Mouse (Mus musculus): ENCODE results near the gene Selenoo.

- no peak for TF ChIP-seq FLI1 (IDR thresholded peaks at IDR 0.05; ENCODE audit: low read length)
- TF ChIP-seq GATA1 (IDR thresholded peaks at IDR 0.05; ENCODE audit: borderline replicate concordance, low read length), result no peak
Observed at GRCm38 (mm10) chr15:89062518-89062910, 26.4 kb upstream of the Selenoo start.
